Mouse (Mus musculus): Measurements from ENCODE around the gene Tubd1. TPM values are rescaled to one million over a fixed set of nuclear protein-coding genes. Genes with fewer than 3 reads are reported as not detected.
"Not testable (repeated sequence)": the region's sequence is repeated elsewhere in the genome, so short reads cannot be mapped to it uniquely, and the experiment has no call there.

Gene Tubd1
- 1 to 10 TPM; 6.8 to 7.0 TPM for total RNA-seq (2021)
- long read RNA-seq, experiment 1, partial matches to known transcripts = 0 of 8 reads
- long read RNA-seq, experiment 1, other reads (novel, unspliced or antisense) = 3 of 8 reads
- long read RNA-seq, experiment 2, transcript Tubd1-202 (9 exons, 1,871 nt) = major isoform, 6 of 10 reads
- long read RNA-seq, experiment 2, partial matches to known transcripts = 0 of 10 reads
- long read RNA-seq, experiment 2, other reads (novel, unspliced or antisense) = 1 of 10 reads

DNA sequence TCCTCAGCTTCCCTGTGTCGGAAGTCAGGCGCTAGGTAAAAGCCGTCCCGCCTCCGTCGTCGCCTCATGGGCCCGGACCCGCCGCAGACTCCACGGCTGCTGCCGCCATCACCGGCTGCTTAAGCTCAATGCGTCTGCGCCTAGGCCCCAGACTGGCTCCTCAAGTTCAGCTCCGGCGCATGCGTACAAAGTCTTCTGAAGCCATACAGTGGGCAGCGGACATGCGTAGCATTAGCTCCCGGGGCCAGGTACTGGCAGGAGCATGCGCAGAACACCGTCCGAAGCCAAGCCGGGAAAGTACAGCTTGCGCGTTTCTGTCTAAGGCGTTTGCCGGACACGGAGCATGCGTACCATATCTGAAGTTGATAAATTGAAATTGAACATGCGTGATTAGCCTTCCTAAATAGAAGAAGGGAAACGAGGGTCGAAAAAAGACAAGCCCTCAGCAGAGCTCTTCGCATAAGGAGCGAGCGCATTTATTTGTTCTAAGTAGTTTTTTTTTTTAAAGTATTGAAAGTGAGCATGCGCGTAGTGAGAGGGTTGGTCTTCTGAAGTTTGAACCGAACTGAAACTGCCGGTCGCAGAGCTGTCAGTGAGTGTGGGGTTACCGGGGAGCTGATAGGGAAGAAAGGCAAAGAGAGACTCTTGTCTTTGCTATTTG is at the start of gene Tubd1, which contains the start of gene Rps6kb1:
TSS of gene Tubd1 (plus strand) at position 353 of the 661 bp plus-strand sequence.
TSS of gene Rps6kb1 (minus strand) at position 167 of the 661 bp plus-strand sequence.
- peak; percentile 100 for DNase-seq (ENCODE audit: low spot score)

- DNase-seq (ENCODE audit: low spot score) = no peak
Observed at GRCm38 (mm10) chr11:86497356-86497755, 47.4 kb upstream of the Tubd1 start.

DNA sequence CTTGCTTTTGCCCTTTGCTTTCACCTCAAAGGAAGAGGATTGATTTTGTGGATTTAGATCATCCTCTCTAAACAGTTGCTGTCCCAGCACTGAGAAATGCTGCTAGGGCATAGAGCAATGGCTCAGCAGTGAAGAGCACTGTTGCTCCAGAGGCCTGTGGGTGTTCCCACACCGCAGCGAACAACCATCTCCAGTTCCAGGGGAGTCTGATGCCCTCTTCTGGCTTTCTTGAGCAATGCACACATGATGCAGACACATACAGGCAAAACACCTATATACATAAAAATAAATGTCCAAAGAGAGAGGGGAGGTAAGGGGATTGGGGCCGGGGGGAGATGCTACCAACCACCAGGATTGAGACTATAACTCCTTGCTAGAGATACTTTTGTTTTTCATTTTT is 46.9 kb upstream of the Tubd1 start:
- DNase-seq (ENCODE audit: low spot score) = no peak

- DNase-seq (ENCODE audit: low spot score) = no peak
Observed at GRCm38 (mm10) chr11:86500795-86501194, 44.0 kb upstream of the Tubd1 start.

DNA sequence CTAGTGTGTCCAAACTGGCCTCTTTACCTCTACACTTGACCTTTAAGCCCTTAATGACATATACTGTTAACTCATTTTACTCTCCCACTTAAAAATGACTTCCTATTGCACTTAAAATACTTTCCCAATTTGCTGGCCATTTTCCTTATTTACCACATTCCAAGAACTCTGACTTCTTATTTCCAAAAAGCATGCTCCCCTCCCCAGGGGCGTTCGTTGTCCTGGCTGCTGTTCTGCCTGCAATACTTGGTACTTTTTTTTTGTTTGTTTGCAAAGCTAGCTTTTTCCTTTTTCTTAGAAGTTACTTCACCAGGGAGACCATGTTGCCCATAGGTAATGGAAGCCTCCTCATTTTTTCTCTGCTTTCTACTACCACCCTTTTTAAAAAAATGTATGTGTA is 41.7 kb upstream of the Tubd1 start:
- DNase-seq (ENCODE audit: low spot score) = no peak

- no peak for DNase-seq (ENCODE audit: low spot score)
Observed at GRCm38 (mm10) chr11:86507334-86507733, 37.5 kb upstream of the Tubd1 start.

- no peak for DNase-seq (ENCODE audit: low spot score)
Observed at GRCm38 (mm10) chr11:86507991-86508390, 36.8 kb upstream of the Tubd1 start.

DNA sequence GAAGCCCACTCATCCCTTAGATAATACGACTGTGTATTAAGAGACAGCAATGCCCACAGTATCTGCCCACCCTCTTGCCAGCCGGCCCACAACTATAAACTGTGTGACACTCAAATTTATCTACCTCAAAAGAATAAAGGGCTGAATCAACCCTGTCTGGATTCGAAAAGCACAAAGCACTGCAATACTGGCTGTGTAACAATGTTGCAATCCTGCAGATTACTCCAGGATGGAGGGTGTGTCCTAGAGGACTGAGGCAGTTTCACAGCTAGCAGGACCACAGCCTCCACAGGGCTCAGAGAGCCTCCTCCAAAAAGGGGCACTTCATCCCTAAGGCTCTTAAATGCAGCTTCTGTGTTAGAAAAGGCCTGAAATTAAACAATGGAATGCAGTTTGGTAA is 28.2 kb upstream of the Tubd1 start:
- DNase-seq (ENCODE audit: low spot score) = no peak

- no peak for DNase-seq (ENCODE audit: low spot score)
Observed at GRCm38 (mm10) chr11:86517229-86517628, 27.6 kb upstream of the Tubd1 start.

DNA sequence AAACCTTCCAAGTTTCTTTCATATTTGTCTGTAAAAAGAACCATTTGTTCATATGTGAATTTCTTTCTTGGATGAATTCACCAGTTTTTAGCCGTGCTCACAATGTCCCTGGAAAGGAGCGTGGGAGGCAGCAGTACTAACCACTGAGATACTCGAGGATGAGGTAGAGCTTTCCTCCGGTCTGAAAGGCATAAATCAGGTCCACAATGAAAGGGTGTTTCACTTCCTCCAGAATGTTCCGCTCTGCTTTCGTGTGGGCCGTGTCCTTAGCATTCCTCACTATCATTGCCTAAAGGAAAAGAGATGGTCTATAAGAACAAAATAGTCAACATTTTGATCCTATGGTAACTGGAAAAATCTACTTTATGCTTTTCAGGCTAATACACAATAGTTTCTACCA is 25.0 kb upstream of the Tubd1 start:
- no peak for DNase-seq (ENCODE audit: low spot score)

DNA sequence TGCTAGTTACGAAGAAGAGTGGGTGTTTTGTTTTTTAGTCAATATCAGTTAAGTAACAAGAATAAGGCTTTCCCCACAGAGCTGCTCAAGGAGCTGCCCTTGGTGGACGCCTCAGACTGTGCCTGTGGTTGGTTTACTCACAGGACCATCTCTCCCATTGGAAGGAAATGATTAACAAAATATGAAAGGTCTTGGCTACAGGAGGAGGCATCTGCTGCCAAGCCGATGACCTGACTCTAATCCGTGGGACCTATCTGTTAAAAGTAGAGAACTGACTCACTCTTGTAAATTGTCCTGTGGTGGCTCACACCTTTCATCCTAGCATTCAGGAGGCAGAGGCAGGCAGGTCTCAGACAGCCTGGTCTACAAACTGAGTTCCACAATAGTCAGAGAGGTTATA is 17.3 kb upstream of the Tubd1 start:
- DNase-seq (ENCODE audit: low spot score) = no peak

- no peak for DNase-seq (ENCODE audit: low spot score)
Observed at GRCm38 (mm10) chr11:86532834-86533233, 12.0 kb upstream of the Tubd1 start.

- not testable (repeated sequence) for DNase-seq (ENCODE audit: low spot score)
Observed at GRCm38 (mm10) chr11:86533302-86533701, 11.5 kb upstream of the Tubd1 start.

DNA sequence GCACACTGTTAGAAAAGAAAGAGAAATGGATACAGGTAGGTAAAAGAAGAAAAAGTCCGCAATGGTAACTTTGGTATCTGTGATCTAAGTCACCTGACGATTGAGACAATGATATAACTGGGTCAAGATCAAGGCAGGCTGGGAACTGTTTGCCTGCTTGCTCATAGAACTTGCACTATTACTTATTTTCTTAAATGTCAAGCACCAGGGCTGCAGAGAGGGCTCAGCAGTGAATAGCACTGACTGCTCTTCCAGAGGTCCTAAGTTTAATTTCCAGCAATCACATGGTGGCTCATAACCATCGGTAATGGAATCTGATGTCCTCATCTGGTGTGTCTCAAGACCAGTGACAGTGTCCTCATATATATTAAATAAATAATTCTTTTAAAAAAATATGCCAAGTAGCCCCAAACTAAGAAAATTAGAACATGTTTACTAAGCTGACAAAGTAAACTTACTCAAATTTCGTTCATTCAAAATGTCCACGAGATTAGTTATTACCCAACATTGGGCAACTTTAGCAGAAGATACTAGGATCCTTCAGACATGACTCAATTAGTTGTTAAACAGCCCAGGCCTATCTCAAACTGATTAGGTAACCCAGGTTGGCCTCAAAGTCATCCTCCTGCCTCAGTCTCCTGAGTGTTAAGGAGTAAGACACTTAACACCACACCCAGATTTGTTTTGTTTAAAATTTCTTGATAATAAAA is 10.4 kb upstream of the Tubd1 start:
- no peak for DNase-seq (ENCODE audit: low spot score)

- no peak for DNase-seq (ENCODE audit: low spot score)
Observed at GRCm38 (mm10) chr11:86538786-86539185, 6.0 kb upstream of the Tubd1 start.

GRCm38 (mm10) chr11:86539716-86540475 is 4.9 kb upstream of the Tubd1 start:
- no peak for DNase-seq (ENCODE audit: low spot score)

DNA sequence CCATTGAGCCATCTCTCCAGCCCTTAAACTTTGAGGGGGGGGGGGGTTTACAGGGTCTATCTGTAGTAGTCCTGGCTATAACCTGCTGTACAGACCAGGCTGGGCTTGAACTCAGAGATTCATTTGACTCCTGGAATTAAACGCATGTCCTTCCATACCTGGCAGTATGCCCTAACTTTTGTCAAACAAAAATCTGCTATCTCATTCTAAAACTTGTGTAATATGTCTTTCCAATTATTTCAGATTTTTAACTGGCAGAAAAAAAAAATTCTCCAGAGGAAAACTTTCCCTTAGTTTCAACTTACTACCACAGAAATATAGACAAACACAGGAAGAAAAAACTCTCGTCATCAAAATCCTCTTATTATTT is 4.3 kb upstream of the Tubd1 start:
- DNase-seq (ENCODE audit: low spot score) = no peak

GRCm38 (mm10) chr11:86542851-86543250 is 1.9 kb upstream of the Tubd1 start:
- DNase-seq (ENCODE audit: low spot score) = no peak

- no peak for DNase-seq (ENCODE audit: low spot score)
Observed at GRCm38 (mm10) chr11:86543960-86544638, 692 bp upstream of the Tubd1 start.

- DNase-seq (ENCODE audit: low spot score) = no peak
Observed at GRCm38 (mm10) chr11:86545556-86545955, 765 bp downstream of the Tubd1 start.

GRCm38 (mm10) chr11:86547412-86547811 is 2.6 kb downstream of the Tubd1 start:
- no peak for DNase-seq (ENCODE audit: low spot score)
